Mouse (Mus musculus): ENCODE measurements around the gene Zfp956. TPM values are rescaled to one million over a fixed set of nuclear protein-coding genes. Genes with fewer than 3 reads are reported as not detected.

Zfp956 gene
- 4.3 and 6.8 TPM in 2 replicates for polyA plus RNA-seq (2015; fragmentation: Nextera tagmentation; extraction: Ambion mirVana)

DNA sequence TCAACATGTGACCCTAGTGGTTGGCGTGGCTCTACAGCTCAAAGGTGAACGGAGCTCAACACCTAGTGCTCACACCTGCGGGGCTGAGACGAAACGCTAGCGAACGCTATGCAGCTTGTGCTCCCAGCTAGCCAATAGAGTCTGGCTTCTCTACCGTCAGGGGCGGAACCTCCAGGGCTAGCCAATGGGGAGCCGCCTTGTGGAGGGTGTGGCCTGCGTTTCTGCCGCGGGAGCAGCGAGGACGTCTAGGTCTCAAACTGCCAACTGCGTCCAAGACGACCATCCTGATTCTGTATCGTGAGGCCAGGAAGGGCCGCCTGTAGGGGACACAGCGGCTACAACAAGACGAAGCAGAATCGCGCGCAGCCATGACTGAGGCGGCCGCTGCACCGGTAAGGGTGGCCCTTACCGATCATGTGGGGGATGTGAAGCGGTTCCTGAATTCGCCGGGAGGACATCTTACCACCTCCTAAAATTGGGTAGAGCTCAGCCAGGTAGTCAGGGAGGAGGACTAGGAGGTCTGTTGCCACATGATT lies at the start of gene Zfp956:
TSS of gene Zfp956 (plus strand) at position 200 of the 536 bp plus-strand sequence.

DNA sequence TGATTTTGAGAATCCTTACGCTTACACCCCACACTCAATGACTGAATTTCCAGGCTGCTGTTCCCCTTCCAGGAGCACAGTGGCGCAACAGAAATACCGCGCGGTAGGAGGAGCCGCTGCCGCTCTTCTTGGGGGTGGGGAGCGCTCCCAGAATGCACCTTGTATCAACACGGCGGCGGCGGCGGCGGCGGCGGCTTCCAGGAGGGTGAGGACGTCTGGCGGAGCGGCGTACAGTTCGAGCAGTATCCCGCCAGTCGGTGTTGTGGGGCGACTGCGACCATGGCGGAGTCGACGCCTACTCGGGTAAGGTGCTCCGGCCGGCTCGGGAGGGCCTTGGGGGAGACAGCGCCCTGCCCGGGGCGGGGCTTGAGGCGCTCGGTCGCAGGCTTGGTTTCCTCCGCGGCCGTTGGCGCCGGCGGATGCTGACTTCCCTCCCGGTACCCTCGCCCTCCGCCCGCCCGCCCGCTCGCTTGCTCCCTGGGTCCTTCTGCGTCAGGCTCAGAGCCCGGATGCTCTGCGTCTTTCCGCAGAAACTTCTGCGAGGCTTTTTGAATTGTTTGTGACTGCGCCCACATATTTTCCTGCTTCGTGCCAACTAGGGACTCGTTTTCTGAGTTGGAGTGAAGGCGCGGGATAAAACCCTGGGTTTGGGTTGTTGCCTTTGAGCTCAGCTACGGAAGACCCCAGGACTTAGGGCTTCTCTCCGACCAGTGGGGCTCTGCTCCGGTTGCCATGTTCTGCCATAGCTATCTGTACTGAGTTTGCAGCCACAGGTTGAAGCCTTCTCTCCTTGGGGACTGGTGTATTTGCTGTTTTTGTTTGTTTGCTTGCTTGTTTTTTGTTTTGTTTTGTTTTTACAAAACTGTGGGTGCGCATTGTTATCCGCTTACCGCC lies 32.5 kb upstream of the Zfp956 start, which contains the start of gene Zfp212:
TSS of gene Zfp212 (plus strand) at position 30 of the 894 bp plus-strand sequence.

Other genes starting within 250 kb of the Zfp956 start
- 41.3 and 49.8 TPM in 2 replicates for gene Pdia4, start 140.0 kb upstream of the Zfp956 start, polyA plus RNA-seq (2015; fragmentation: Nextera tagmentation; extraction: Ambion mirVana)
- 0.73 and 0.96 TPM in 2 replicates for gene Zfp786, start 122.5 kb upstream of the Zfp956 start, polyA plus RNA-seq (2015; fragmentation: Nextera tagmentation; extraction: Ambion mirVana)
- 4.1 and 5.1 TPM in 2 replicates for gene Zfp398, start 117.7 kb upstream of the Zfp956 start, polyA plus RNA-seq (2015; fragmentation: Nextera tagmentation; extraction: Ambion mirVana)
- 4.8 and 5.4 TPM in 2 replicates for gene Zfp282, start 76.2 kb upstream of the Zfp956 start, polyA plus RNA-seq (2015; fragmentation: Nextera tagmentation; extraction: Ambion mirVana)
- gene Zfp212, start 32.9 kb upstream of the Zfp956 start, polyA plus RNA-seq (2015; fragmentation: Nextera tagmentation; extraction: Ambion mirVana), result 8.3 and 9.8 TPM in 2 replicates
- gene Zfp777, start 95.5 kb downstream of the Zfp956 start, polyA plus RNA-seq (2015; fragmentation: Nextera tagmentation; extraction: Ambion mirVana), result 3.5 and 3.8 TPM in 2 replicates
- gene Zfp746, start 133.2 kb downstream of the Zfp956 start, polyA plus RNA-seq (2015; fragmentation: Nextera tagmentation; extraction: Ambion mirVana), result 7.3 and 8.9 TPM in 2 replicates

All from spleen, postnatal 0 days (tissue).